Mouse (Mus musculus): Measurements from ENCODE around the gene Map3k12.
A peak's percentile ranks its signal among the peaks of the same experiment; 100 is the strongest.

Map3k12 gene

GRCm38 (mm10) chr15:102459381-102459780 is 57.5 kb downstream of the Map3k12 start:
- no peak for DNase-seq (ENCODE audit: low spot score)

DNA sequence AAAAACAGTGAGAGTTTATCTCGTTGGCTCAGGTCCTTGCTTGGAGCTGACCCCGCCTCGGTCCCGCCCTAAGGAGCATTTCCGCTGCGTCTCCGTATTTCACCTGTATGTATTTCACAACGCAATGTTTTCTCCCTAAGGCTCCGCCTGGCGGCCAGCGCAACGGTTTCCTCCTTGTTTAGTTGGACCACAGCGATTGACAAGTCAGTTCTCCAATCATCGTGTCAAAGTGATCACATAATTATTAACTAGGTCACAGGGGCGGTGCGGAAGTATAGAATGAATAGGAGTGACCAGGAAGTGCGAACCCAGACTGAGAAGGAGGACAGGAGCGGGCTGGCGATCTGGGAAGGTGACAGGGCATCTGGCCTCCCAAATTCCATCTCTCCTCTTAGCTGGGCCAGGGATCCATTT is 58.0 kb downstream of the Map3k12 start, which contains the start of gene Prr13:
TSS of gene Prr13 (plus strand) at position 125 of the 414 bp plus-strand sequence.
- DNase-seq (ENCODE audit: low spot score): peak; percentile 94

GRCm38 (mm10) chr15:102458050-102458736 is 58.7 kb downstream of the Map3k12 start:
- DNase-seq (ENCODE audit: low spot score): peak; percentile 29

- DNase-seq (ENCODE audit: low spot score): peak; percentile 48
These were observed 60.9 kb downstream of the Map3k12 start for GRCm38 (mm10) chr15:102455993-102456392.

DNA sequence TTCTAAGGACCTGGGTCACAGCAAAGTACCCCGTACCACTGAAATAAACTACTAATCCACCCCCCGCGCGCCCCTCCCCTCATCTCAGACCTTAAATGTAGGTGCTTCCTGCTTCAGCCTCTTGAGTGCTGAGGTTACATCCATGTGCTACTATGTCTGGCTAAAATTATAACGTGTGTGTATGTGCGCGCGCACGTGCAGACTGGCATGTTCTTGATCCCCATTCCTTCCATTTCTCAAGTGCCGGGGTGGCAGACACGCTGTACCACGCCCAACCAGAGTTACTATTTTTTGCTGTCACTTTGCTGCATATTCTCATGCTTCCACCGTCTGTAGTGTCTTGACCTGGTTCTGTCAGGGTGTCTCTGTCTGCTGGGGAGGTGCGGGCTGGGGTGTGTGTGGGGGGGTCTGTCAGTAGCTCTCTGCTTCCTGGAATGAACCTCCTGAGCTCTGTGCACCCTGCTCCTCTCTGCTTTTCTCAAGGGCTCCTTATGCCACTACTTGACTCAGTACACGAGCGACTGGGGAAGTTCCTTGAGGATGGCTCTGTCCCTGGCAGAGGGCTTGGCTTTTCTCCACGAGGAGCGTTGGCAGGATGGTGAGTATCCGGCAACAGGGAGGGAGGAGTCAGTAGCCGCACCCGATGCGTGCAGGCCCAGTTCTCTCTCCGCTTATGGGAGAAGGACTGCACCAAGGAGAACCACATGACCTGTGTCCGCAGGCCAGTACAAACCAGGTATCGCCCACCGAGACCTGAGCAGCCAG is 65.0 kb downstream of the Map3k12 start:
- DNase-seq (ENCODE audit: low spot score): no peak

DNA sequence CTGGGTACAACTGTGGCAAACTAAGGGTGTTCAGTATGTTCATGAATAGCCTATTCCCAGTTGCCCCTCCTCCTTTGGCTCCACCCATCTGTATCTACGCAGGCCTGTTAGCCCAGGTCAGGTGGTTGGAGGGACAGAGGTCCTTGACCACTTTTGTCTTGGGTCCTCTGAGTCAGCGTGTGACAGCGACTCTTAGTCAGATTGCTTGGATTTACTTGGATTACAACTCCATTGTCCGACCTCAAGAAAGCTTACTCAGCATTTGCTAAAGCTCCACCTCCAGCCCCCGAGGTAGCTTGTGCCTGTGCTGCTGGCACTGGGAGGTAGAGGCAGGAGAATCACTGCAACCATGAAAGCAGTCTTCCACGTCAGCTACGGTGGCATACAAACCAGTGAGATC is 65.9 kb downstream of the Map3k12 start:
- DNase-seq (ENCODE audit: low spot score): no peak

- DNase-seq (ENCODE audit: low spot score): no peak
These were observed 67.5 kb downstream of the Map3k12 start for GRCm38 (mm10) chr15:102449366-102449765.
